Mouse (Mus musculus) embryonic fibroblast, embryonic 13.5 days (primary cell): ENCODE measurements around the gene Chrnd.

Experiments
- CTCF ChIP-seq: IDR thresholded peaks from 2 replicates; pipeline ENCODE4 v1.5.1; 2011; ENCODE audit warnings: mild to moderate bottlenecking, control low read depth, low read length, moderate library complexity, borderline replicate concordance; ENCODE audit not compliant: insufficient read depth
- POLR2A ChIP-seq: IDR thresholded peaks from 2 replicates; pipeline ENCODE4 v1.6.1; 2011; ENCODE audit warnings: low read depth, mild to moderate bottlenecking, control low read depth, low read length, moderate library complexity

- TF ChIP-seq CTCF (no peak), POLR2A (no peak)
These were observed 41.8 kb downstream of the Chrnd start for GRCm38 (mm10) chr1:87232197-87232596.
